Mouse (Mus musculus) MEL (cell line): Measurements from ENCODE around the gene Mt2. TPM values are rescaled to one million over a fixed set of nuclear protein-coding genes. Genes with fewer than 3 reads are reported as not detected.

Experiments used
- DNase-seq: peaks from one replicate; pipeline ENCODE4 v3.0.0; 2011; ENCODE audit warnings: low read depth, low spot score
- H3K27ac ChIP-seq: 2 replicates; pipeline ENCODE4 v1.5.1; 2012; ENCODE audit warnings: low read depth, mild to moderate bottlenecking, control low read depth, low read length, moderate library complexity; ENCODE audit not compliant: control insufficient read depth
- H3K27me3 ChIP-seq, 2 experiments: fragments of 150-350 bp in 1 of 2; sonication (generic) in 1 of 2; 2 replicates each; pipeline ENCODE4 v1.6.1; 2012; ENCODE audit warnings: low read length in 2 of 2, mild to moderate bottlenecking in 2 of 2, improper control_type of control experiment in 1 of 2, moderate library complexity in 1 of 2; ENCODE audit not compliant: insufficient read depth in 2 of 2, control insufficient read depth in 1 of 2
- H3K36me3 ChIP-seq, 2 experiments: 2 replicates each; pipeline ENCODE4 v1.6.1; 2012 to 2014; ENCODE audit warnings: low read length in 2 of 2, improper control_type of control experiment in 1 of 2, inconsistent platforms in 1 of 2, mild to moderate bottlenecking in 1 of 2; ENCODE audit not compliant: insufficient read depth in 2 of 2, control insufficient read depth in 1 of 2
- H3K4me1 ChIP-seq, 2 experiments: fragments of 150-350 bp in 1 of 2; sonication (generic) in 1 of 2; 2 replicates each; pipeline ENCODE4 v1.6.1; 2012; ENCODE audit warnings: low read length in 2 of 2, improper control_type of control experiment in 1 of 2, mild to moderate bottlenecking in 1 of 2; ENCODE audit not compliant: insufficient read depth in 2 of 2, control insufficient read depth in 1 of 2
- H3K4me3 ChIP-seq, 2 experiments: fragments of 150-350 bp in 1 of 2; sonication (generic) in 1 of 2; 2 replicates each; pipeline ENCODE4 v1.5.1; 2012; ENCODE audit warnings: low read depth in 2 of 2, low read length in 2 of 2, mild to moderate bottlenecking in 2 of 2, moderate library complexity in 2 of 2, control low read depth in 1 of 2, improper control_type of control experiment in 1 of 2; ENCODE audit not compliant: control insufficient read depth in 1 of 2, insufficient read depth in 1 of 2
- H3K79me2 ChIP-seq: 2 replicates; pipeline ENCODE4 v1.6.1; 2012; ENCODE audit warnings: mild to moderate bottlenecking, low read length, moderate library complexity; ENCODE audit not compliant: control insufficient read depth, poor library complexity, insufficient read depth
- H3K9ac ChIP-seq: 2 replicates; pipeline ENCODE4 v1.6.1; 2012; ENCODE audit warnings: low read depth, mild to moderate bottlenecking, control low read depth, low read length, moderate library complexity; ENCODE audit not compliant: control insufficient read depth, poor library complexity, severe bottlenecking
- H3K9me3 ChIP-seq: fragments of 150-350 bp; sonication (generic); replicated peaks from 2 replicates; pipeline ENCODE4 v1.6.1; 2012; ENCODE audit warnings: mild to moderate bottlenecking, low read length, improper control_type of control experiment, moderate library complexity; ENCODE audit not compliant: insufficient read depth
- CTCF ChIP-seq, 3 experiments: IDR thresholded peaks in 2 of 3; conservative IDR thresholded peaks in 1 of 3; 2 replicates each; pipeline ENCODE4 v1.5.1; 2011 to 2012; ENCODE audit warnings: low read length in 3 of 3, low read depth in 2 of 3, mild to moderate bottlenecking in 2 of 3, improper control_type of control experiment in 1 of 3, inconsistent platforms in 1 of 3, mixed read lengths in 1 of 3, moderate library complexity in 1 of 3; ENCODE audit not compliant: control insufficient read depth in 1 of 3, insufficient read depth in 1 of 3, poor library complexity in 1 of 3, severe bottlenecking in 1 of 3
- EP300 ChIP-seq, 2 experiments: IDR thresholded peaks; 2 replicates each; pipeline ENCODE4 v1.6.1; 2011; ENCODE audit warnings: improper control_type of control experiment in 2 of 2, low read length in 2 of 2, low read depth in 1 of 2, mild to moderate bottlenecking in 1 of 2
- GABPA ChIP-seq: IDR thresholded peaks from 2 replicates; pipeline ENCODE4 v1.6.1; 2012; ENCODE audit warnings: low read depth, mild to moderate bottlenecking, inconsistent platforms, low read length, improper control_type of control experiment, moderate library complexity
- HCFC1 ChIP-seq: IDR thresholded peaks from 2 replicates; pipeline ENCODE4 v1.6.1; 2012; ENCODE audit warnings: low read depth, mild to moderate bottlenecking, inconsistent platforms, low read length, improper control_type of control experiment, moderate library complexity
- JUND ChIP-seq: IDR thresholded peaks from 2 replicates; pipeline ENCODE4 v1.6.1; 2011; ENCODE audit warnings: low read depth, mild to moderate bottlenecking, improper control_type of control experiment, low read length
- KAT2A ChIP-seq: conservative IDR thresholded peaks from 2 replicates; pipeline ENCODE4 v1.6.1; 2012; ENCODE audit warnings: low read depth, low read length, improper control_type of control experiment, inconsistent platforms
- MAFK ChIP-seq: IDR thresholded peaks from 2 replicates; pipeline ENCODE4 v1.6.1; 2011; ENCODE audit warnings: low read depth, mild to moderate bottlenecking, low read length, improper control_type of control experiment, borderline replicate concordance
- MAZ ChIP-seq: IDR thresholded peaks from 2 replicates; pipeline ENCODE4 v1.6.1; 2012; ENCODE audit warnings: low read depth, mild to moderate bottlenecking, inconsistent platforms, low read length, improper control_type of control experiment
- MEF2A ChIP-seq: IDR thresholded peaks from 2 replicates; pipeline ENCODE4 v1.6.1; 2014; ENCODE audit warnings: low read depth, mild to moderate bottlenecking, inconsistent platforms, low read length, improper control_type of control experiment; ENCODE audit not compliant: poor library complexity, insufficient replicate concordance, severe bottlenecking; ENCODE audit errors: extremely low read depth
- MYB ChIP-seq: IDR thresholded peaks from 2 replicates; pipeline ENCODE4 v1.6.1; 2011; ENCODE audit warnings: mild to moderate bottlenecking, low read depth, low read length, improper control_type of control experiment
- NELFE ChIP-seq: IDR thresholded peaks from 2 replicates; pipeline ENCODE4 v1.6.1; 2011; ENCODE audit warnings: low read depth, low read length, improper control_type of control experiment
- NRF1 ChIP-seq: IDR thresholded peaks from 2 replicates; pipeline ENCODE4 v1.6.1; 2014; ENCODE audit warnings: low read depth, mild to moderate bottlenecking, inconsistent platforms, low read length, improper control_type of control experiment, moderate library complexity; ENCODE audit not compliant: poor library complexity, insufficient read depth, severe bottlenecking
- POLR2A ChIP-seq, 2 experiments: IDR thresholded peaks; 2 replicates each; pipeline ENCODE4 v1.6.1; 2011 to 2012; ENCODE audit warnings: low read length in 2 of 2, mild to moderate bottlenecking in 2 of 2, control low read depth in 1 of 2, improper control_type of control experiment in 1 of 2, low read depth in 1 of 2, moderate library complexity in 1 of 2; ENCODE audit not compliant: control insufficient read depth in 1 of 2, insufficient read depth in 1 of 2, poor library complexity in 1 of 2
- POLR2AphosphoS2 ChIP-seq: IDR thresholded peaks from 2 replicates; pipeline ENCODE4 v1.6.1; 2011; ENCODE audit warnings: low read length, improper control_type of control experiment
- RAD21 ChIP-seq: IDR thresholded peaks from 2 replicates; pipeline ENCODE4 v1.6.1; 2011; ENCODE audit warnings: mild to moderate bottlenecking, low read depth, low read length, improper control_type of control experiment
- UBTF ChIP-seq: IDR thresholded peaks from 2 replicates; pipeline ENCODE4 v1.6.1; 2012; ENCODE audit warnings: low read depth, mild to moderate bottlenecking, inconsistent platforms, low read length, improper control_type of control experiment, moderate library complexity, borderline replicate concordance; ENCODE audit not compliant: insufficient read depth
- USF1 ChIP-seq: IDR thresholded peaks from 2 replicates; pipeline ENCODE4 v1.6.1; 2014; ENCODE audit warnings: low read depth, mild to moderate bottlenecking, inconsistent platforms, low read length, improper control_type of control experiment, moderate library complexity
- ZC3H11A ChIP-seq: IDR thresholded peaks from 2 replicates; pipeline ENCODE4 v1.6.1; 2012; ENCODE audit warnings: low read depth, mild to moderate bottlenecking, inconsistent platforms, low read length, improper control_type of control experiment
- ZNF384 ChIP-seq: IDR thresholded peaks from 2 replicates; pipeline ENCODE4 v1.6.1; 2012; ENCODE audit warnings: low read depth, mild to moderate bottlenecking, inconsistent platforms, low read length, improper control_type of control experiment
- polyA plus RNA-seq, 2 experiments: library from polyadenylated mRNA; stranded (reverse) in 1 of 2; unstranded in 1 of 2; fragments of >175 nt in 1 of 2; fragments of >200 nt in 1 of 2; gene quantifications; 2 replicates each; pipeline versions ENCODE4 v1.2.1 to v1.2.4; 2012; ENCODE audit warnings: low replicate concordance in 2 of 2, low read depth in 1 of 2; ENCODE audit not compliant: insufficient read length in 2 of 2, insufficient read depth in 1 of 2, missing spikeins in 1 of 2
- total RNA-seq: library from RNA; depleted of rRNA; stranded (reverse); fragments of 300-350 nt; gene quantifications from 2 replicates; pipeline ENCODE4 v1.2.3, GENCODE M21; 2012

Mt2 gene
- total and polyA plus RNA-seq, 3 experiments, result 469 to 2,013 TPM; not detected in 1

DNA sequence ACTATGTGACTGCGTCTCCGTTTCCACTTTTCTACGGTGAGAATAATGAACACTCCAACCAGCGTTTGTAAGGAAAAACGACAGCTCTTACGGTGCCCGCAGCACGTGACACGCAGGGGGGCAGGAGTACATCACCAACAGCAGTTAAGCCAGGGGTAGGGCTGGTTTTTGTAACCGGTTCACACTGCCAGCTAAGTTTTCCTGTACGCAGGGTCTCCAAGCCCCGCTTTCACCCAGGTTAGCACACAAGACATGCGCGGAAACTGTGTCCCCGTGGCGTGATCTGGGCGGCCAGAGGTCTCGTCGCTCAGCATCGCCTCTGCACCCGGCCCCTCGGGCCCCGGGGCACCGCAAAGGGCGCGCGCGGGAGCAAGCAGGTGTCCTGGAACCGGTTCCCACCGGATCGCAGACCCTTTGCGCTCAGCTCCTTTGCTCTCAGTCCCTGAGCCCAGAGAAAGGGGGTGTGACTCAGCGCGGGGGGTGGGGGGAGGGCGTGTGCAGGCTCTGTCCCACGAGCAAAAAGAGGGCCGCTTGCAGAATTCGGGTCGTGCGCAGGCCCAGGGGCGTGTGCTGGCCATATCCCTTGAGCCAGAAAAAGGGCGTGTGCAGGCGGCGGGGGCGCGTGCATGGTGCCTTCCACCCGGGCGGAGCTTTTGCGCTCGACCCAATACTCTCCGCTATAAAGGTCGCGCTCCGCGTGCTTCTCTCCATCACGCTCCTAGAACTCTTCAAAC is at the start of gene Mt2 (continued):
- TF ChIP-seq MAZ, result peak; percentile 70; the same call in 1 of the 2 replicates
- TF ChIP-seq JUND, result no peak
- peak; percentile 82 for TF ChIP-seq NRF1
- no peak for TF ChIP-seq KAT2A

DNA sequence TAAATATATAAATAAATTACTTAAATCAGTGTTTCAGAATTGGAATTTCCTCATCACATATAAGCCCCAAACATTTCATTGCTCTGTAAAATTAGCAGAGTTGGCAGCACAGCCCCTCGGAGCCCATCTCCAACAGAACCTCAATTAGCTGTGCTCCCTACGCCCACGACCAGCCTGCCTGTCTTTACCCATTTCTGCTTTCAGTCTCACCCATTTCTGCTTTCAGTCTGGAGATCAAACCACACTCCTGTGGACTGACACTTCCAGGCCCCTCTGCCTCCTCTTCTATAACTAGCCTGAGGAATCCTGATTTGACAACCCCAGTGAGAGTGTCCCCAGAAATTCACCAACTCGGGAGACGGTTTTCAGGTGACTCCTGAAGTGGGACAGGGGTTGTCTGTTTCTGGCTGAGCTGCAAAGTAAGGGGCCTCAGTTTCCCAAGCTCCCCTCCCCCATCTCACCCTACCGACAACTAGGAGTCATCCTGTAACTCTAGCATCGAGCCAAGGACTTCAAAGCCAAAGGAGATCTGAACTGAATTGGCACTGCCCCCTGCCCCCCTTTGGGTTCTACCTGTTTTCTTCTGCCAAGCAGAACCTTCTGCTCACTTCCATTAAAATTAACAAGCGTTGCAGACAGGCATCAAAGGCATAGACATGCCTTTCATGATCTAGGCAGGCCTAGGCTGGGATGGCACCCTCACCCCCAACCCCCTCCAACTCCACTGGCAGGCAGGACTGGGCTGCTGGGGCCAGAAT is 49.6 kb upstream of the Mt2 start:
- H3K27me3 ChIP-seq, result peaks cover 2 to 20% of the 10 kb centered on the region in 2 experiments; a peak in 3 of 4 replicates
- H3K27ac ChIP-seq, result no peak overlapping the region
- DNase-seq, result no peak
- no peaks in the 10 kb centered on the region for H3K79me2 ChIP-seq
- no peaks in the 10 kb centered on the region; a peak in 1 of 4 replicates for H3K36me3 ChIP-seq
- H3K4me1 ChIP-seq, result peaks cover 0 to 2% of the 10 kb centered on the region in 2 experiments; a peak in 2 of 4 replicates
- no peak overlapping the region for H3K4me3 ChIP-seq
- TF ChIP-seq GABPA (no peak), KAT2A (no peak), USF1 (no peak), HCFC1 (no peak), ZNF384 (no peak), UBTF (no peak), CTCF (IDR thresholded peaks at IDR 0.05 in 2 of 3, conservative IDR thresholded peaks at IDR 0.05 in 1 of 3; ENCODE audit: control insufficient read depth in 1 of 3, insufficient read depth in 1 of 3, low read depth in 2 of 3, low read length in 3 of 3, poor library complexity in 1 of 3, severe bottlenecking in 1 of 3) (no peak), ZC3H11A (no peak), NELFE (no peak), MAFK (no peak), MEF2A (no peak), MYB (no peak), POLR2AphosphoS2 (no peak), RAD21 (no peak), MAZ (no peak), POLR2A (IDR thresholded peaks at IDR 0.05; ENCODE audit: control insufficient read depth in 1 of 2, insufficient read depth in 1 of 2, low read depth in 1 of 2, low read length in 2 of 2, poor library complexity in 1 of 2) (no peak), NRF1 (no peak), EP300 (IDR thresholded peaks at IDR 0.05; ENCODE audit: low read depth in 1 of 2, low read length in 2 of 2) (no peak)
- TF ChIP-seq, all 39 proteins: peak for 0
- Histone ChIP-seq H3K9ac (no peak overlapping the region), H3K9me3 (no peaks in the 10 kb centered on the region)
